19 mouse cellular contexts compared by ENCODE assay signal in genomic region chr10:125840388-125840787, GRCm38 (mm10).
A peak's percentile ranks its signal among the peaks of the same experiment; 100 is the strongest.
DNase-seq lines count a peak whose midpoint lies in the region; ATAC-seq and TF ChIP-seq lines count a peak whose summit lies in the region.
"Had no signal": no experiment of that assay in that cellular context is flagged by ENCODE, and none has a peak within 500 bp of the region (broad histone marks: within the 10 kb centered on the region; RNA-seq: fewer than 3 reads in every experiment).

No protein-coding gene starts in this region.

- no peak for DNase-seq in midbrain, embryonic 10.5 days (ENCODE audit: low spot score)
- DNase-seq: adrenal gland, adult 2 months; cerebellum, adult 9-11 months; gastrocnemius, adult 2 months; heart, postnatal 10 days had no signal

- H3K27me3 ChIP-seq in hindbrain, embryonic 13.5 days, result no peaks in the 10 kb centered on the region
- no peaks in the 10 kb centered on the region for H3K27me3 ChIP-seq in hindbrain, embryonic 12.5 days
- no peaks in the 10 kb centered on the region for H3K27me3 ChIP-seq in midbrain, embryonic 16.5 days (ENCODE audit: control insufficient read depth, insufficient read depth, low read depth, low read length)
- no peaks in the 10 kb centered on the region for H3K27me3 ChIP-seq in midbrain, embryonic 10.5 days (ENCODE audit: low read depth, poor library complexity, severe bottlenecking)
- no peaks in the 10 kb centered on the region for H3K27me3 ChIP-seq in embryonic facial prominence, embryonic 15.5 days
- no peaks in the 10 kb centered on the region for H3K27me3 ChIP-seq in intestine, postnatal 0 days (replicated peaks; ENCODE audit: control insufficient read depth, insufficient read depth, low read length)
- H3K27me3 ChIP-seq: embryonic facial prominence, embryonic 12.5 days; intestine, embryonic 15.5 days; kidney, embryonic 15.5 days; limb, embryonic 13.5 days had no signal

- no peak for TF ChIP-seq CTCF in intestine, postnatal 0 days (IDR thresholded peaks at IDR 0.05; ENCODE audit: low read depth)

- no peak for ATAC-seq in hindbrain, embryonic 13.5 days (ENCODE audit: low FRiP score)
- no peak for ATAC-seq in hindbrain, embryonic 12.5 days (ENCODE audit: low FRiP score)
- ATAC-seq in midbrain, embryonic 16.5 days, result no peak
- ATAC-seq in embryonic facial prominence, embryonic 15.5 days (ENCODE audit: insufficient number of reproducible peaks, low FRiP score, low TSS enrichment, low read depth), result peak; percentile 69; the same call in 1 of the 2 replicates
- ATAC-seq in intestine, postnatal 0 days, result no peak
- no peak for ATAC-seq in megakaryocyte, adult 5-6 weeks (ENCODE audit: poor library complexity, severe bottlenecking)
- ATAC-seq: intestine, embryonic 15.5 days; lung, postnatal 0 days had no signal

- peak overlapping the region; percentile 27; the same call in 1 of the 2 replicates for H3K27ac ChIP-seq in hindbrain, embryonic 13.5 days
- H3K27ac ChIP-seq in hindbrain, embryonic 12.5 days, result no peak overlapping the region
- H3K27ac ChIP-seq in midbrain, embryonic 16.5 days (ENCODE audit: low read length), result peak overlapping the region; percentile 39; the same call in 1 of the 2 replicates
- no peak overlapping the region; the same call in 1 of the 2 replicates for H3K27ac ChIP-seq in midbrain, embryonic 10.5 days (replicated peaks)
- peak overlapping the region; percentile 44; the same call in 1 of the 2 replicates for H3K27ac ChIP-seq in embryonic facial prominence, embryonic 15.5 days (replicated peaks)
- H3K27ac ChIP-seq in intestine, postnatal 0 days (ENCODE audit: low read depth, low read length), result no peak overlapping the region
- H3K27ac ChIP-seq: gastrocnemius, adult 2 months; intestine, embryonic 15.5 days; kidney, embryonic 15.5 days; stomach, postnatal 0 days had no signal

- WGBS in hindbrain, embryonic 13.5 days, result 87% methylated on average over 1 of the region's 1 CpGs
- WGBS in hindbrain, embryonic 12.5 days, result 95% methylated on average over 1 of the region's 1 CpGs
- WGBS in midbrain, embryonic 16.5 days, result 100% methylated on average over 1 of the region's 1 CpGs
- 91% methylated on average over 1 of the region's 1 CpGs for WGBS in midbrain, embryonic 10.5 days
- WGBS in embryonic facial prominence, embryonic 15.5 days, result 70% methylated on average over 1 of the region's 1 CpGs
- WGBS in intestine, postnatal 0 days, result 94% methylated on average over 1 of the region's 1 CpGs

- H3K4me1 ChIP-seq in hindbrain, embryonic 13.5 days (replicated peaks), result peaks cover 26% of the 10 kb centered on the region
- peaks cover 11% of the 10 kb centered on the region for H3K4me1 ChIP-seq in hindbrain, embryonic 12.5 days
- peaks cover 15% of the 10 kb centered on the region for H3K4me1 ChIP-seq in midbrain, embryonic 16.5 days (ENCODE audit: control insufficient read depth, insufficient read depth, low read length)
- peaks cover 20% of the 10 kb centered on the region for H3K4me1 ChIP-seq in midbrain, embryonic 10.5 days
- H3K4me1 ChIP-seq in embryonic facial prominence, embryonic 15.5 days, result peaks cover 26% of the 10 kb centered on the region
- H3K4me1 ChIP-seq in intestine, postnatal 0 days (replicated peaks; ENCODE audit: control insufficient read depth, insufficient read depth, low read length), result no peaks in the 10 kb centered on the region

- no peak overlapping the region for H3K9ac ChIP-seq in hindbrain, embryonic 13.5 days
- no peak overlapping the region for H3K9ac ChIP-seq in hindbrain, embryonic 12.5 days
- no peak overlapping the region for H3K9ac ChIP-seq in midbrain, embryonic 16.5 days (ENCODE audit: low read depth, low read length)
- H3K9ac ChIP-seq in embryonic facial prominence, embryonic 15.5 days, result no peak overlapping the region
- H3K9ac ChIP-seq in intestine, postnatal 0 days (ENCODE audit: low read depth, low read length), result no peak overlapping the region
- H3K9ac ChIP-seq: embryonic facial prominence, embryonic 12.5 days; hindbrain, embryonic 14.5 days; intestine, embryonic 15.5 days; kidney, embryonic 15.5 days; limb, embryonic 13.5 days had no signal

- no peaks in the 10 kb centered on the region for H3K36me3 ChIP-seq in hindbrain, embryonic 13.5 days
- no peaks in the 10 kb centered on the region for H3K36me3 ChIP-seq in hindbrain, embryonic 12.5 days
- no peaks in the 10 kb centered on the region for H3K36me3 ChIP-seq in midbrain, embryonic 16.5 days (ENCODE audit: control insufficient read depth, insufficient read depth, low read length)
- H3K36me3 ChIP-seq in midbrain, embryonic 10.5 days, result no peaks in the 10 kb centered on the region
- H3K36me3 ChIP-seq in embryonic facial prominence, embryonic 15.5 days, result no peaks in the 10 kb centered on the region
- no peaks in the 10 kb centered on the region for H3K36me3 ChIP-seq in intestine, postnatal 0 days (ENCODE audit: control insufficient read depth, insufficient read depth)
- H3K36me3 ChIP-seq: embryonic facial prominence, embryonic 12.5 days; intestine, embryonic 15.5 days; kidney, embryonic 15.5 days; limb, embryonic 13.5 days had no signal

- H3K4me3 ChIP-seq in hindbrain, embryonic 13.5 days, result no peak overlapping the region
- H3K4me3 ChIP-seq in hindbrain, embryonic 12.5 days, result no peak overlapping the region
- H3K4me3 ChIP-seq in midbrain, embryonic 16.5 days (ENCODE audit: low read depth, low read length), result no peak overlapping the region
- H3K4me3 ChIP-seq in midbrain, embryonic 10.5 days, result no peak overlapping the region
- H3K4me3 ChIP-seq in embryonic facial prominence, embryonic 15.5 days (replicated peaks), result no peak overlapping the region
- H3K4me3 ChIP-seq in intestine, postnatal 0 days (ENCODE audit: low read depth, low read length), result no peak overlapping the region
- H3K4me3 ChIP-seq: embryonic facial prominence, embryonic 12.5 days; gastrocnemius, adult 2 months; intestine, embryonic 15.5 days; kidney, embryonic 15.5 days; limb, embryonic 13.5 days had no signal

- H3K4me2 ChIP-seq in hindbrain, embryonic 13.5 days, result no peak overlapping the region
- no peak overlapping the region for H3K4me2 ChIP-seq in hindbrain, embryonic 12.5 days (replicated peaks)
- H3K4me2 ChIP-seq in midbrain, embryonic 16.5 days (ENCODE audit: low read length), result no peak overlapping the region
- no peak overlapping the region for H3K4me2 ChIP-seq in embryonic facial prominence, embryonic 15.5 days (replicated peaks)
- no peak overlapping the region for H3K4me2 ChIP-seq in intestine, postnatal 0 days (replicated peaks; ENCODE audit: low read depth)
- H3K4me2 ChIP-seq: heart, embryonic 11.5 days; intestine, embryonic 15.5 days had no signal

- no peaks in the 10 kb centered on the region for H3K9me3 ChIP-seq in hindbrain, embryonic 13.5 days
- no peaks in the 10 kb centered on the region for H3K9me3 ChIP-seq in hindbrain, embryonic 12.5 days (replicated peaks)
- H3K9me3 ChIP-seq in midbrain, embryonic 16.5 days (replicated peaks; ENCODE audit: control insufficient read depth, low read length, poor library complexity, severe bottlenecking), result no peaks in the 10 kb centered on the region
- no peaks in the 10 kb centered on the region for H3K9me3 ChIP-seq in midbrain, embryonic 10.5 days (replicated peaks)
- no peaks in the 10 kb centered on the region for H3K9me3 ChIP-seq in embryonic facial prominence, embryonic 15.5 days (replicated peaks)
- H3K9me3 ChIP-seq in intestine, postnatal 0 days (ENCODE audit: control insufficient read depth), result no peaks in the 10 kb centered on the region
- H3K9me3 ChIP-seq: embryonic facial prominence, embryonic 12.5 days; intestine, embryonic 15.5 days; kidney, embryonic 15.5 days; limb, embryonic 13.5 days had no signal

Comparison
In these comparisons a context has a peak if more than half of its experiments do, and no peak if none do; other contexts are left out.
1. H3K27ac ChIP-seq: peak in hindbrain, embryonic 13.5 days (single experiment), midbrain, embryonic 16.5 days (single experiment) and embryonic facial prominence, embryonic 15.5 days (single experiment); none in hindbrain, embryonic 12.5 days (single experiment), midbrain, embryonic 10.5 days (single experiment) and intestine, postnatal 0 days (single experiment).